Mouse (Mus musculus): ENCODE measurements around the gene Ccdc171. TPM values are rescaled to one million over a fixed set of nuclear protein-coding genes. Genes with fewer than 3 reads are reported as not detected.
"Not testable (repeated sequence)": the region's sequence is repeated elsewhere in the genome, so short reads cannot be mapped to it uniquely, and the experiment has no call there.

The Ccdc171 gene
- polyA plus RNA-seq, 1 experiment, result 9.2 TPM

- no peak overlapping the region for H3K9ac ChIP-seq (ENCODE audit: low read depth, poor library complexity, severe bottlenecking)
- H3K4me3 ChIP-seq (ENCODE audit: low read depth, low read length), result no peak overlapping the region
- H3K27ac ChIP-seq (ENCODE audit: insufficient read depth, low read length), result no peak overlapping the region
- H3K36me3 ChIP-seq (ENCODE audit: control insufficient read depth, insufficient read depth, low read length, poor library complexity, severe bottlenecking), result no peaks in the 10 kb centered on the region
- TF ChIP-seq EP300 (IDR thresholded peaks at IDR 0.05; ENCODE audit: insufficient read depth, low read depth, low read length) (no peak), CTCF (IDR thresholded peaks at IDR 0.05; ENCODE audit: low read depth, low read length) (no peak), POLR2A (IDR thresholded peaks at IDR 0.05; ENCODE audit: insufficient read depth, low read length) (no peak)
- no peaks in the 10 kb centered on the region for H3K27me3 ChIP-seq (ENCODE audit: control insufficient read depth, insufficient read depth, low read length, poor library complexity, severe bottlenecking)
- no peaks in the 10 kb centered on the region for H3K9me3 ChIP-seq (replicated peaks; ENCODE audit: control insufficient read depth, insufficient read depth, low read length, poor library complexity, severe bottlenecking)
- peaks cover 7% of the 10 kb centered on the region for H3K4me1 ChIP-seq (ENCODE audit: control insufficient read depth, insufficient read depth, low read length)
Observed at GRCm38 (mm10) chr4:83512217-83512616, 13.1 kb upstream of the Ccdc171 start.

GRCm38 (mm10) chr4:83512644-83513043, 12.7 kb upstream of the Ccdc171 start:
- Histone ChIP-seq H3K4me3 (ENCODE audit: low read depth, low read length) (no peak overlapping the region), H3K9ac (ENCODE audit: low read depth, poor library complexity, severe bottlenecking) (no peak overlapping the region), H3K9me3 (replicated peaks; ENCODE audit: control insufficient read depth, insufficient read depth, low read length, poor library complexity, severe bottlenecking) (no peaks in the 10 kb centered on the region), H3K27ac (ENCODE audit: insufficient read depth, low read length) (no peak overlapping the region), H3K27me3 (ENCODE audit: control insufficient read depth, insufficient read depth, low read length, poor library complexity, severe bottlenecking) (no peaks in the 10 kb centered on the region), H3K4me1 (ENCODE audit: control insufficient read depth, insufficient read depth, low read length) (peaks cover 7% of the 10 kb centered on the region), H3K36me3 (ENCODE audit: control insufficient read depth, insufficient read depth, low read length, poor library complexity, severe bottlenecking) (no peaks in the 10 kb centered on the region)
- TF ChIP-seq CTCF (IDR thresholded peaks at IDR 0.05; ENCODE audit: low read depth, low read length), result no peak
- TF ChIP-seq EP300 (IDR thresholded peaks at IDR 0.05; ENCODE audit: insufficient read depth, low read depth, low read length), result no peak
- TF ChIP-seq POLR2A (IDR thresholded peaks at IDR 0.05; ENCODE audit: insufficient read depth, low read length), result no peak

- H3K4me1 ChIP-seq (ENCODE audit: control insufficient read depth, insufficient read depth, low read length), result peaks cover 7% of the 10 kb centered on the region
- TF ChIP-seq CTCF (IDR thresholded peaks at IDR 0.05; ENCODE audit: low read depth, low read length) (no peak), POLR2A (IDR thresholded peaks at IDR 0.05; ENCODE audit: insufficient read depth, low read length) (no peak), EP300 (IDR thresholded peaks at IDR 0.05; ENCODE audit: insufficient read depth, low read depth, low read length) (no peak)
- no peaks in the 10 kb centered on the region for H3K9me3 ChIP-seq (replicated peaks; ENCODE audit: control insufficient read depth, insufficient read depth, low read length, poor library complexity, severe bottlenecking)
- no peaks in the 10 kb centered on the region for H3K36me3 ChIP-seq (ENCODE audit: control insufficient read depth, insufficient read depth, low read length, poor library complexity, severe bottlenecking)
- H3K27ac ChIP-seq (ENCODE audit: insufficient read depth, low read length), result no peak overlapping the region
- no peak overlapping the region for H3K9ac ChIP-seq (ENCODE audit: low read depth, poor library complexity, severe bottlenecking)
- no peak overlapping the region for H3K4me3 ChIP-seq (ENCODE audit: low read depth, low read length)
- no peaks in the 10 kb centered on the region for H3K27me3 ChIP-seq (ENCODE audit: control insufficient read depth, insufficient read depth, low read length, poor library complexity, severe bottlenecking)
Observed at GRCm38 (mm10) chr4:83514183-83514582, 11.2 kb upstream of the Ccdc171 start.

GRCm38 (mm10) chr4:83514976-83515669, 10.2 kb upstream of the Ccdc171 start:
- H3K4me3 ChIP-seq (ENCODE audit: low read depth, low read length), result no peak overlapping the region
- no peaks in the 10 kb centered on the region for H3K36me3 ChIP-seq (ENCODE audit: control insufficient read depth, insufficient read depth, low read length, poor library complexity, severe bottlenecking)
- no peaks in the 10 kb centered on the region for H3K27me3 ChIP-seq (ENCODE audit: control insufficient read depth, insufficient read depth, low read length, poor library complexity, severe bottlenecking)
- H3K27ac ChIP-seq (ENCODE audit: insufficient read depth, low read length), result no peak overlapping the region
- no peaks in the 10 kb centered on the region for H3K9me3 ChIP-seq (replicated peaks; ENCODE audit: control insufficient read depth, insufficient read depth, low read length, poor library complexity, severe bottlenecking)
- no peak for TF ChIP-seq POLR2A (IDR thresholded peaks at IDR 0.05; ENCODE audit: insufficient read depth, low read length)
- peak; percentile 52 for TF ChIP-seq CTCF (IDR thresholded peaks at IDR 0.05; ENCODE audit: low read depth, low read length)
- no peak for TF ChIP-seq EP300 (IDR thresholded peaks at IDR 0.05; ENCODE audit: insufficient read depth, low read depth, low read length)
- no peak overlapping the region for H3K9ac ChIP-seq (ENCODE audit: low read depth, poor library complexity, severe bottlenecking)
- peaks cover 7% of the 10 kb centered on the region for H3K4me1 ChIP-seq (ENCODE audit: control insufficient read depth, insufficient read depth, low read length)

GRCm38 (mm10) chr4:83516144-83516543, 9.2 kb upstream of the Ccdc171 start:
- not testable (repeated sequence) for H3K4me3 ChIP-seq (ENCODE audit: low read depth, low read length); H3K9me3 ChIP-seq (replicated peaks; ENCODE audit: control insufficient read depth, insufficient read depth, low read length, poor library complexity, severe bottlenecking); H3K27ac ChIP-seq (ENCODE audit: insufficient read depth, low read length)

GRCm38 (mm10) chr4:83519148-83519547, 6.2 kb upstream of the Ccdc171 start:
- Histone ChIP-seq H3K4me3 (ENCODE audit: low read depth, low read length) (no peak overlapping the region), H3K4me1 (ENCODE audit: control insufficient read depth, insufficient read depth, low read length) (peaks cover 4% of the 10 kb centered on the region)

More at GRCm38 (mm10) chr4:83516144-83516543, 9.2 kb upstream of the Ccdc171 start:
- H3K4me1 ChIP-seq (ENCODE audit: control insufficient read depth, insufficient read depth, low read length); H3K36me3 ChIP-seq (ENCODE audit: control insufficient read depth, insufficient read depth, low read length, poor library complexity, severe bottlenecking); H3K27me3 ChIP-seq (ENCODE audit: control insufficient read depth, insufficient read depth, low read length, poor library complexity, severe bottlenecking); H3K9ac ChIP-seq (ENCODE audit: low read depth, poor library complexity, severe bottlenecking): not testable (repeated sequence)

More at GRCm38 (mm10) chr4:83519148-83519547, 6.2 kb upstream of the Ccdc171 start:
- Histone ChIP-seq H3K27me3 (ENCODE audit: control insufficient read depth, insufficient read depth, low read length, poor library complexity, severe bottlenecking) (no peaks in the 10 kb centered on the region), H3K9me3 (replicated peaks; ENCODE audit: control insufficient read depth, insufficient read depth, low read length, poor library complexity, severe bottlenecking) (no peaks in the 10 kb centered on the region), H3K27ac (ENCODE audit: insufficient read depth, low read length) (peak overlapping the region; percentile 89; the same call in 1 of the 2 replicates), H3K9ac (ENCODE audit: low read depth, poor library complexity, severe bottlenecking) (no peak overlapping the region), H3K36me3 (ENCODE audit: control insufficient read depth, insufficient read depth, low read length, poor library complexity, severe bottlenecking) (no peaks in the 10 kb centered on the region)
- no peak for TF ChIP-seq CTCF (IDR thresholded peaks at IDR 0.05; ENCODE audit: low read depth, low read length)
- TF ChIP-seq EP300 (IDR thresholded peaks at IDR 0.05; ENCODE audit: insufficient read depth, low read depth, low read length), result no peak
- no peak for TF ChIP-seq POLR2A (IDR thresholded peaks at IDR 0.05; ENCODE audit: insufficient read depth, low read length)
